Mouse (Mus musculus) liver, embryonic 14.5 days (tissue): ENCODE measurements around the gene Maml2.

Experiments used
- CTCF ChIP-seq: IDR thresholded peaks from 2 replicates; pipeline ENCODE4 v1.5.1; 2016; ENCODE audit warnings: antibody characterized with exemption, low read depth, control low read depth
- EP300 ChIP-seq: IDR thresholded peaks from 2 replicates; pipeline ENCODE4 v1.6.1; 2016; ENCODE audit warnings: antibody characterized with exemption, low read depth

- TF ChIP-seq CTCF (no peak), EP300 (no peak)
Observed at GRCm38 (mm10) chr9:13651828-13652227, 354.1 kb downstream of the Maml2 start.
